Mouse (Mus musculus) forebrain, embryonic 12.5 days (tissue): ENCODE measurements around the gene Dedd. TPM values are rescaled to one million over a fixed set of nuclear protein-coding genes. Genes with fewer than 3 reads are reported as not detected.

Experiments used
- ATAC-seq: fragments of 200-750 bp; cut with Nextera tagmentation; 2 replicates; pipeline ENCODE4 v1.8.0; 2017; ENCODE audit warnings: moderate TSS enrichment; ENCODE audit not compliant: low FRiP score
- H3K27ac ChIP-seq: fragments of 300-500 bp; sonication (generic); 2 replicates; pipeline ENCODE4 v1.5.1; 2016; ENCODE audit warnings: mild to moderate bottlenecking
- H3K27me3 ChIP-seq: fragments of 300-500 bp; sonication (generic); 2 replicates; pipeline ENCODE4 v1.6.1; 2016; ENCODE audit warnings: mild to moderate bottlenecking
- H3K36me3 ChIP-seq: fragments of 300-500 bp; sonication (generic); replicated peaks from 2 replicates; pipeline ENCODE4 v1.6.1; 2016; ENCODE audit warnings: mild to moderate bottlenecking
- H3K4me1 ChIP-seq: fragments of 300-500 bp; sonication (generic); 2 replicates; pipeline ENCODE4 v1.6.1; 2016
- H3K4me2 ChIP-seq: fragments of 300-500 bp; sonication (generic); 2 replicates; pipeline ENCODE4 v1.6.1; 2016; ENCODE audit warnings: mild to moderate bottlenecking, moderate library complexity
- H3K4me3 ChIP-seq: fragments of 300-500 bp; sonication (generic); replicated peaks from 2 replicates; pipeline ENCODE4 v1.5.1; 2016; ENCODE audit warnings: mild to moderate bottlenecking
- H3K9ac ChIP-seq: fragments of 300-500 bp; sonication (generic); 2 replicates; pipeline ENCODE4 v1.6.1; 2016; ENCODE audit warnings: mild to moderate bottlenecking
- H3K9me3 ChIP-seq: fragments of 300-500 bp; sonication (generic); 2 replicates; pipeline ENCODE4 v1.6.1; 2016
- WGBS: fragments of 180-500 bp; shearing (Covaris S2); methylation state at CpG from one replicate; pipeline ENCODE4 v1.1.7; 2016; 5-methylcytosine and 5-hydroxymethylcytosine counted together
- polyA plus RNA-seq: library from polyadenylated mRNA; unstranded; fragments of >200 nt; fragmentation: Nextera tagmentation; extraction: Ambion mirVana; gene quantifications from 2 replicates; pipeline ENCODE4 v1.2.1, GENCODE M21; 2016

Dedd gene
- polyA plus RNA-seq, 1 experiment from 2014 or later = 51.0 TPM

DNA sequence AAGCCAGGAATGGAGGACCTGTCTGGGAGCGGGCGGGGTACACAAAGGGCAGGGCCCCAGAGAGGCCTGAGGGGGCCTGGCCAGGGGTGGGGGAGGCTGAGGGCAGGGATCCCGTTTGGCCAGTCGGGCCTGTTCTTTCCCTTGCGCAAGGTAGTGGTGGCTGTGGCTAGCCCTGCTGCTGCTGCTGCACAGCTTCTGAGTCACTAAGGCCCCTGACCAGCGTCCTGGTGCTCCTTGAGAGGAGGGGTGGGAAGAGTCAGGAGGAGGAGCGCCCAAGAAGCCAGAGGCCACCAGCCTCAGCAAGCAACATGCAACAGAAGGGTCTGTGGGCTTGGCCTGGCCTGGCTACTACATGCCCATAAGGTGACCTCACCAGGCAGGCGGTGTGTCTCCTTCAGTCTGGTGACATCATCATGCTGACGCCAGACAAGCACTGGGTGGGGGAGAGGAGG lies 46.7 kb downstream of the Dedd start:
- H3K4me2 ChIP-seq = no peak overlapping the region
- H3K9ac ChIP-seq = no peak overlapping the region
- no peak overlapping the region for H3K27ac ChIP-seq
- H3K27me3 ChIP-seq = peaks cover 49% of the 10 kb centered on the region
- no peaks in the 10 kb centered on the region for H3K36me3 ChIP-seq
- no peak overlapping the region for H3K4me3 ChIP-seq
- H3K9me3 ChIP-seq = no peaks in the 10 kb centered on the region
- no peak for ATAC-seq
- H3K4me1 ChIP-seq = peaks cover 20% of the 10 kb centered on the region
- WGBS = 52% methylated on average over 9 of the region's 9 CpGs

DNA sequence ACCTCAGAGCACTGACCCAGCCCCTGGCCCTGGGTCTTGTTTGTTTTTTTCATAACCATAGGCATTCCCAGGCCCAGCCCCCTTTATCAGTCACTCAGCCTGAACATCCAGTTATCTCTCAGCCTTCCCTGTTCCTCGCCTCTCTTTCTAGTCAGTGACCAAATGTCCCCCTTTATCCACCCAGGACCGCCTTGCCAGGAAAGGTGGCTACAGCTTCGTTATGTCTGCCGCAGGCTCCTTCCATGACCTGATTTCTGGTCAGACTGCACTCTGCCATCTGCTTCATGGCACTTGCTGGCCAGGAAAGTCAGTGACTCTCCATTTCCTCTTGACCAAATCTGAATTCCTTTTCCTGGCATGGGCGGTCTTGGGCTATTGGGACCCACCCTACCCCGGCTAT lies 49.4 kb downstream of the Dedd start:
- no peak overlapping the region for H3K4me3 ChIP-seq
- H3K9me3 ChIP-seq = no peaks in the 10 kb centered on the region
- WGBS = 89% methylated on average over 6 of the region's 6 CpGs
- no peak overlapping the region for H3K4me2 ChIP-seq
- H3K27ac ChIP-seq = no peak overlapping the region
- peaks cover 47% of the 10 kb centered on the region for H3K27me3 ChIP-seq
- no peak for ATAC-seq
- H3K4me1 ChIP-seq = peaks cover 20% of the 10 kb centered on the region
- no peak overlapping the region for H3K9ac ChIP-seq
- H3K36me3 ChIP-seq = no peaks in the 10 kb centered on the region

DNA sequence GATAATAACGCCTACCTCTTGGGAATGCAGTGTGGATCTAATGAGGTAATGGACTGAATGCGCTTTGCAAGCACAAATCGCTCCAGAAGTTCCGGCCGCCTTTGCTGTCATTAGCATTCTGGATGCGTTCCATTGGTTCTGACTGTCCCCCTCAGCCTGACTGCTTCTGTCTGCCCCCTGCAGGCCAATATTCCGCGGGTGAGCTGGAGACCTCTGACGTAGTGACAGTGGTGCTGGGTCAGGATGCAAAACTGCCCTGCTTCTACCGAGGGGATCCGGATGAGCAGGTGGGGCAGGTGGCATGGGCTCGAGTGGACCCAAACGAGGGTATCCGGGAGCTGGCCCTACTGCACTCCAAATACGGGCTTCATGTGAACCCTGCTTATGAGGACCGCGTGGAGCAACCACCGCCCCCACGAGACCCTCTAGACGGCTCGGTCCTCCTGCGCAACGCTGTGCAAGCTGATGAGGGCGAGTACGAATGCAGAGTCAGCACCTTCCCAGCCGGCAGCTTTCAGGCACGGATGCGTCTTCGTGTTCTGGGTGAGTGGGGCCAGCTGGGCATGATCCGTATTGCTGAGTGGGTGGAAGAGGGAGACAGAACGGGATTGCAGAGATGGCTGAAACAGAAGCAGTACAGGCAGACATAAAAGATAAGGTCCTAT lies 51.1 kb downstream of the Dedd start:
- H3K9ac ChIP-seq = peak overlapping the region; percentile 45; the same call in 1 of the 2 replicates
- no peak overlapping the region for H3K27ac ChIP-seq
- peak overlapping the region; percentile 33 for H3K4me3 ChIP-seq
- H3K36me3 ChIP-seq = no peaks in the 10 kb centered on the region
- peak overlapping the region; percentile 52 for H3K4me2 ChIP-seq
- H3K9me3 ChIP-seq = no peaks in the 10 kb centered on the region
- H3K27me3 ChIP-seq = peaks cover 47% of the 10 kb centered on the region
- peaks cover 14% of the 10 kb centered on the region for H3K4me1 ChIP-seq
- peak; percentile 85 for ATAC-seq
- 3% methylated on average over 31 of the region's 31 CpGs for WGBS

DNA sequence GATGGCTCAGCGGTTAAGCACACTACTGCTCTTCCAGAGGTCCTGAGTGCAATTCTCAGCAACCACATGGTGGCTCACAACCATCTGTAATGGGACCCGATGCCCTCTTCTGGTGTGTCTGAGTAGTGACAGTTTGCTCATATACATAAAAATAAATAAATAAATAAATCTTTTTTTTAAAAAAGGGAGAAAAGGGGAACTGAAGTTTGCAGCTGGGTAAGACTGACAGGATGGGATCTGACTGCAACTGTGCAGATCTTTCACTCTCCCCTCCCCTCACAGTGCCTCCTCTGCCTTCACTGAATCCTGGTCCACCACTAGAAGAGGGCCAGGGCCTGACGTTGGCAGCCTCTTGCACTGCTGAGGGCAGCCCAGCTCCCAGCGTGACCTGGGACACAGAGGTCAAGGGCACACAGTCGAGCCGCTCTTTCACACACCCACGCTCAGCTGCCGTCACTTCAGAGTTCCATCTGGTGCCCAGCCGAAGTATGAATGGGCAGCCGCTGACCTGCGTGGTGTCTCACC lies 53.2 kb downstream of the Dedd start:
- Histone ChIP-seq H3K9ac (no peak overlapping the region), H3K36me3 (no peaks in the 10 kb centered on the region), H3K4me2 (no peak overlapping the region), H3K4me1 (peaks cover 14% of the 10 kb centered on the region), H3K9me3 (no peaks in the 10 kb centered on the region), H3K27me3 (peaks cover 48% of the 10 kb centered on the region), H3K27ac (no peak overlapping the region), H3K4me3 (no peak overlapping the region)
- no peak for ATAC-seq
- 83% methylated on average over 11 of the region's 11 CpGs for WGBS

DNA sequence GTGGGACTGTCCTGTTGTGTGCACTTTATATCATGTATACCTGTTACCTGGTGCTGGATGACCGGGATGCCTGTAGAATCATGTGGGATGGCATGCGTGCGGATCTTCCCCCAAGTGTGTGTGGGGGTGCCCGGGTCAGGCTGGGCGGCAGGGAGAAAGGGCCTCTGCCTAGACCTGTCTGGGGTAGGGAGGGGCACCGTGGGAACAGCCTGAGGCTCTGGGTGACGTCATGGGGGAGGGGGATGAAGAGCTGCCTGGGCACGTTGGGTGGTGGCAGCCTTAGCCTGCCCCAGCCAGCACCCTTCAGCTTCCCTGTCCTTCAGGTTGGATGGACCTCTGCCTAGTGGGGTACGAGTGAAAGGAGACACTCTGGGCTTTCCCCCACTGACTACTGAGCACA lies 55.4 kb downstream of the Dedd start:
- no peaks in the 10 kb centered on the region for H3K36me3 ChIP-seq
- H3K9me3 ChIP-seq = no peaks in the 10 kb centered on the region
- peaks cover 12% of the 10 kb centered on the region for H3K4me1 ChIP-seq
- no peak overlapping the region for H3K4me2 ChIP-seq
- no peak overlapping the region for H3K4me3 ChIP-seq
- no peak overlapping the region for H3K27ac ChIP-seq
- peaks cover 36% of the 10 kb centered on the region for H3K27me3 ChIP-seq
- 64% methylated on average over 9 of the region's 9 CpGs for WGBS
- ATAC-seq = no peak
- no peak overlapping the region for H3K9ac ChIP-seq

DNA sequence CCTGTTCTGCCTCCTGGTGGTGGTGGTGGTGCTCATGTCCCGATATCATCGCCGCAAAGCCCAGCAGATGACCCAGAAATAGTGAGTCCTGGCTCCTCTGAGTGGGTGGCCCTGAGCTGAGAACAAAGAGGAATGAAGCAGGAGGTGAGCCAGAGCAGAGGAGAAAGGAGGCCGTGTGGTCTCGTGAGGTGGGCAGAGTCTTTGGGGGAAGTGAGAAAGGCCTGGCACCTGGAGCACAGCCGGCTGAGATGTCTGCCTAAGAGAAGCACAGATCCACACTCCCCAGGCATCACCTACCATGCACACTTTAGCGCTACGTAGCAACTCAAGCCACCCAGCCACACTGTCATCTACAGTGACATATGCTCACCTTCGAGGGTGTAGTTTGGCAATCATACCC lies 56.2 kb downstream of the Dedd start:
- Histone ChIP-seq H3K27me3 (peaks cover 28% of the 10 kb centered on the region), H3K4me3 (no peak overlapping the region), H3K4me2 (no peak overlapping the region), H3K36me3 (no peaks in the 10 kb centered on the region), H3K27ac (no peak overlapping the region), H3K9me3 (no peaks in the 10 kb centered on the region), H3K9ac (no peak overlapping the region), H3K4me1 (peaks cover 4% of the 10 kb centered on the region; the same call in 1 of the 2 replicates)
- WGBS = 73% methylated on average over 9 of the region's 9 CpGs
- no peak for ATAC-seq

DNA sequence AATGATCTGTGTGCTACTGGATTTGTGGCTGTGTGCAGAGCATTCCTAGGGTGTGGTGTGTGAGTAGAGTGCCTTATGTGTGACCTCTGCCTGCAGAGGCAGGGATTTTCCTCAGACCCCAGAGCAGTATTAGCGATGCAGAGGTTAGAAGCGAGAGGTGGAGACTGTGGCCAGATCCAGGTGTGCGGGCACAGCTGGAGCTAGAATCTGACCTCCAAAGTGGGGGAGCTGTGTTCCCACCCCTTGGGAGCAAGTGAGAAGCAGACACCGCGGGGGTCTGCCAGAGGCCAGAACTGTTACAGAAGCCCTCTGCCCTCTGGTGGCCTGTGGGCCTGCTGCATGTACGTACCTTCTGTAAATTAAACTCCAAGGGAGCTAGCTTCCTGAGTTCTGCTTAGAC lies 58.2 kb downstream of the Dedd start:
- H3K9ac ChIP-seq = no peak overlapping the region
- no peak overlapping the region for H3K4me3 ChIP-seq
- H3K4me1 ChIP-seq = no peaks in the 10 kb centered on the region
- ATAC-seq = no peak
- H3K27me3 ChIP-seq = peaks cover 14% of the 10 kb centered on the region; the same call in 1 of the 2 replicates
- H3K9me3 ChIP-seq = no peaks in the 10 kb centered on the region
- 19% methylated on average over 6 of the region's 6 CpGs for WGBS
- H3K4me2 ChIP-seq = no peak overlapping the region
- H3K36me3 ChIP-seq = no peaks in the 10 kb centered on the region
- no peak overlapping the region for H3K27ac ChIP-seq

DNA sequence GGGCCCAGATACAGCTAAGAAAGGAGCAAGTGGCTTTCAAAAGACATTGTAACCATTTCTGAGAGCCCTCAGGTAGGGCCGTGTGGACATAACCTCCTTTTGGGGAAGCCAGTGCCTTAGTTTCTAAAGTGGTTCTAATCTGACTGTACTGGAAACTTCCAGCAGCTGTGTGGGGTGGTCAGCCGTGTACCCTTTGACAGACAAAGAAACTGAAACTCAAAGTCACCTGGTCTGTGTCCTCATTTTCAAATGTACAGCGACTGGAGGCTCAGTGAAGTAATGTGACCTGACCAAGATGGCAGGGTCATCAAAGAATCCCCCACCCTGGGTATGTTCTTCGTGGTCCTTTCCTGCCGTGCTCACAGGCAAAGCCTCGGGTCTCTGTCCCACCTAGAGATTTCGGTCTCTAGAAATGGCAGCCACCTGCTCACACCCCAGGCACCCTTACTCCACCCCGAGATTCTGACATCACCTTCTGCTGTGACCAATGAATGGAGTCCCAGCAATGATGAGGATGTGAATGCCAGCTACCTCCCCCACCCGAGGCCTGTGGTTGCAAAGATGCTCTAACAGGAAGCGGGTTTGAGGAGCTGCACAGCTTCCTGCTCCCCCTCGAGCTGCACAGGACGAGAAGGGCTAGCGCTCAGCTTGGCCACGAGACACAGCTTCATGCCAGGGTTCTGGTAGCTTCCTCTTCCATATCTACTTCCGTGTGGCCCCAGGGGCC lies 59.6 kb downstream of the Dedd start, which contains the start of gene Arhgap30:
Gene Arhgap30 (plus strand): TSS at position 579 of the 727 bp plus-strand sequence.
- no peaks in the 10 kb centered on the region for H3K9me3 ChIP-seq
- H3K27me3 ChIP-seq = peaks cover 14% of the 10 kb centered on the region; the same call in 1 of the 2 replicates
- no peak within 1 kb of the TSS for H3K9ac ChIP-seq
- no peak for ATAC-seq
- no peak within 1 kb of the TSS for H3K4me3 ChIP-seq
- no peak within 1 kb of the TSS for H3K27ac ChIP-seq
- H3K4me2 ChIP-seq = no peak within 1 kb of the TSS
- H3K4me1 ChIP-seq = no peaks in the 10 kb centered on the region
- WGBS = 84% methylated on average over 15 of the region's 15 CpGs
- H3K36me3 ChIP-seq = no peaks in the 10 kb centered on the region

DNA sequence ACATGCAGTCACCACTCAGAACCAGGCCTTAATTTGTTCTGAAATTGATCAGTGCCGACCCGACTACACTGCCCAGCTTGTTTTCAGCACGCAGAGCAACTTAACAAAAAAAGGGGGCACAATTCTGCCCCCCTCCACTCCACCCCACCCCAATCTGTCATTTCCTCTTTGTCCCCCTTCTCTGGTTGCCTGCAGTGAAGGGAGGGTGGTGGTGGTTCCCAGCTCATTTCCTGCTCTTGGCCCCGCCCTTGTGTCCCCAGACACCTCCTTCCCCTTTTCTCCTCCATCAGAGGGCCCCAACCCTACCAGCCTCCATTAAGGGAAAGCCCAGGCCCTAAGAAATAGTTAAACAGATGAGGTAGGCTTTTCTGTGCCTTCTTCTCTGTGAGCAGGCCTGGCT lies 61.2 kb downstream of the Dedd start:
- no peak overlapping the region for H3K4me2 ChIP-seq

More for the DNA sequence above, 61.2 kb downstream of the Dedd start:
- Histone ChIP-seq H3K27ac (no peak overlapping the region), H3K9ac (no peak overlapping the region), H3K9me3 (no peaks in the 10 kb centered on the region), H3K4me1 (no peaks in the 10 kb centered on the region), H3K36me3 (no peaks in the 10 kb centered on the region), H3K4me3 (no peak overlapping the region), H3K27me3 (peaks cover 14% of the 10 kb centered on the region; the same call in 1 of the 2 replicates)
- WGBS = 83% methylated on average over 4 of the region's 4 CpGs
- no peak for ATAC-seq

Other genes starting within 250 kb of the Dedd start
- gene Cfap126, start 215.2 kb upstream of the Dedd start, polyA plus RNA-seq = 3.9 and 5.2 TPM in 2 replicates
- 218 and 236 TPM in 2 replicates for gene Sdhc, start 178.5 kb upstream of the Dedd start, polyA plus RNA-seq
- gene Mpz, start 178.4 kb upstream of the Dedd start, polyA plus RNA-seq = 0.54 and 1.0 TPM in 2 replicates
- 6.7 and 7.0 TPM in 2 replicates for gene Pcp4l1, start 132.9 kb upstream of the Dedd start, polyA plus RNA-seq
- 0.22 and 0.23 TPM in 2 replicates for gene Nr1i3, start 115.2 kb upstream of the Dedd start, polyA plus RNA-seq
- 29.4 and 31.6 TPM in 2 replicates for gene Tomm40l, start 106.6 kb upstream of the Dedd start, polyA plus RNA-seq
- gene Apoa2, start 104.1 kb upstream of the Dedd start, polyA plus RNA-seq = 1.5 and 2.6 TPM in 2 replicates
- gene Fcer1g, start 94.8 kb upstream of the Dedd start, polyA plus RNA-seq = 12.6 and 15.3 TPM in 2 replicates
- 8.9 TPM in 2 replicates for gene Adamts4, start 78.7 kb upstream of the Dedd start, polyA plus RNA-seq
- gene Ndufs2, start 77.8 kb upstream of the Dedd start, polyA plus RNA-seq = 209 and 213 TPM in 2 replicates
- gene B4galt3, start 58.8 kb upstream of the Dedd start, polyA plus RNA-seq = 78.1 and 78.6 TPM in 2 replicates
- 58.7 and 68.0 TPM in 2 replicates for gene Ppox, start 48.0 kb upstream of the Dedd start, polyA plus RNA-seq
- gene Usp21, start 41.2 kb upstream of the Dedd start, polyA plus RNA-seq = 119 and 125 TPM in 2 replicates
- 94.8 and 98.4 TPM in 2 replicates for gene Ufc1, start 34.1 kb upstream of the Dedd start, polyA plus RNA-seq
- gene Nit1, start 16.5 kb downstream of the Dedd start, polyA plus RNA-seq = 46.4 and 48.7 TPM in 2 replicates
- gene Pfdn2, start 16.5 kb downstream of the Dedd start, polyA plus RNA-seq = 167 and 178 TPM in 2 replicates
- 2.5 and 2.6 TPM in 2 replicates for gene Klhdc9, start 31.7 kb downstream of the Dedd start, polyA plus RNA-seq
- 1.0 and 1.1 TPM in 2 replicates for gene Nectin4, start 41.0 kb downstream of the Dedd start, polyA plus RNA-seq
- gene Arhgap30, start 59.8 kb downstream of the Dedd start, polyA plus RNA-seq = 0.69 and 0.75 TPM in 2 replicates
- 175 and 190 TPM in 2 replicates for gene Usf1, start 82.2 kb downstream of the Dedd start, polyA plus RNA-seq
- 9.0 and 11.0 TPM in 2 replicates for gene Tstd1, start 89.7 kb downstream of the Dedd start, polyA plus RNA-seq
- 11.1 and 11.4 TPM in 2 replicates for gene F11r, start 108.4 kb downstream of the Dedd start, polyA plus RNA-seq
- gene Alyref2, start 174.3 kb downstream of the Dedd start, polyA plus RNA-seq = 17.1 and 20.2 TPM in 2 replicates
- not detected in 2 replicates for gene Itln1, start 206.1 kb downstream of the Dedd start, polyA plus RNA-seq
- not detected in 2 replicates for gene Cd244a, start 230.0 kb downstream of the Dedd start, polyA plus RNA-seq